Mouse (Mus musculus) G1E (cell line): ENCODE data around the gene Ints12.

Experiments used
- CTCF ChIP-seq: IDR thresholded peaks from 2 replicates; pipeline ENCODE4 v1.5.1; 2012; ENCODE audit warnings: low read depth, low read length, inconsistent platforms, mixed read lengths
- GATA1 ChIP-seq: IDR thresholded peaks from 2 replicates; pipeline ENCODE4 v1.6.1; 2012; ENCODE audit warnings: borderline replicate concordance, low read length, inconsistent platforms, mixed read lengths
- TAL1 ChIP-seq: conservative IDR thresholded peaks from 2 replicates; pipeline ENCODE4 v1.6.1; 2012; ENCODE audit warnings: low read depth, low read length, inconsistent platforms, mixed read lengths

GRCm38 (mm10) chr3:133090247-133091120 lies 1.2 kb upstream of the Ints12 start:
- TF ChIP-seq CTCF = no peak
- no peak for TF ChIP-seq GATA1
- no peak for TF ChIP-seq TAL1
